In the genomic region with DNA sequence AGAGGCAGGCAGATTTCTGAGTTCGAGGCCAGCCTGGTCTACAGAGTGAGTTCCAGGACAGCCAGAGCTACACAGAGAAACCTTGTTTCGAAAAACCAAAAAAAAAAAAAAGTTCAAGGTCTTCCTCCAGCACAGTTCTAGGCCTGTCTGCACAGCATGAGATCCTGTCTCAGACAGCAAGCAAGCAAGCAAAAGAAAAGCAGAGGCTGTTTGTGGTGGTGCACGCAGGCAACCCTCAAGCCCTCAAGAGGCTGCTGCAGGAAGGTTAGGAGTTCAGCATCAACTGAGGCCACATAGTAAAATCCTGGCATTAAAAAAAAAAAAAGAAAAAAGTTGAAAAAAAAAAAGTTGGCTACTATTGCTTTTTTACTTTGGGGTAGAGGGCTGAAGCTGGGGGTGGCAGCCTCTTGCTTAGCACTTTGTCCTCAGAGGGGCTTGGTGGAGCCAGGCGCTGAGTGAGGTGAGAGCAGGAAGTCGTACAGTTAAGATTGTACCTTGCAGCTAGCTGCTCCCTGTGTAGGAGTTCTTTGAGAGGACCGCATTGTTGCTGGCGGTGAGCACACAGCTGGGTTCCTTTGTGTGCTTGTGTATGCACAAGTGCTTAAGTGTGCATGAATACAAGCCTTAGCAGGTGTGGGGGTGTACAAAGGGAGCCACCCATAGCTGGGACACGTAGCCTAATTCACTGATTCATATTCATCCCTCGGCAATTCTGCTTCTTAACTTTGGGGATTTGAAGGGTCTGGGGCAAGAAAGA, we compare ENCODE assay signal across 8 mouse cellular contexts. TPM values are rescaled to one million over a fixed set of nuclear protein-coding genes. Genes with fewer than 3 reads are reported as not detected.
DNase-seq lines count a peak whose midpoint lies in the region; ATAC-seq lines count a peak whose summit lies in the region.

No protein-coding gene starts in this region.

- ATAC-seq in kidney, embryonic 16.5 days (ENCODE audit: low FRiP score, low TSS enrichment): no peak
- no peak for ATAC-seq in embryonic facial prominence, embryonic 13.5 days (ENCODE audit: insufficient number of reproducible peaks, insufficient read depth, low FRiP score, low TSS enrichment, low read depth)
- no peak; the same call in 1 of the 2 replicates for ATAC-seq in limb, embryonic 12.5 days (ENCODE audit: insufficient number of reproducible peaks, insufficient read depth, low FRiP score, low TSS enrichment, low read depth)

- H3K4me2 ChIP-seq in kidney, embryonic 16.5 days (replicated peaks; ENCODE audit: low read depth, low read length): peak overlapping the region; percentile 50; the same call in 1 of the 2 replicates
- peak overlapping the region; percentile 59 for H3K4me2 ChIP-seq in embryonic facial prominence, embryonic 13.5 days
- peak overlapping the region; percentile 58 for H3K4me2 ChIP-seq in limb, embryonic 12.5 days

- peak overlapping the region; percentile 27; the same call in 1 of the 2 replicates for H3K4me3 ChIP-seq in kidney, embryonic 16.5 days (ENCODE audit: low read length)
- H3K4me3 ChIP-seq in embryonic facial prominence, embryonic 13.5 days: peak overlapping the region; percentile 33; the same call in 1 of the 2 replicates
- H3K4me3 ChIP-seq in limb, embryonic 12.5 days (replicated peaks): peak overlapping the region; percentile 32; the same call in 1 of the 2 replicates

- H3K27me3 ChIP-seq in kidney, embryonic 16.5 days (ENCODE audit: insufficient read depth, low read length): no peaks in the 10 kb centered on the region
- H3K27me3 ChIP-seq in embryonic facial prominence, embryonic 13.5 days: no peaks in the 10 kb centered on the region
- H3K27me3 ChIP-seq in limb, embryonic 12.5 days: no peaks in the 10 kb centered on the region

- no peak overlapping the region; the same call in 1 of the 2 replicates for H3K27ac ChIP-seq in kidney, embryonic 16.5 days (ENCODE audit: low read length)
- peak overlapping the region; percentile 62 for H3K27ac ChIP-seq in embryonic facial prominence, embryonic 13.5 days
- H3K27ac ChIP-seq in limb, embryonic 12.5 days: peak overlapping the region; percentile 64; the same call in 1 of the 2 replicates

- peaks cover 39% of the 10 kb centered on the region for H3K36me3 ChIP-seq in kidney, embryonic 16.5 days (ENCODE audit: insufficient read depth, low read length)
- peaks cover 54% of the 10 kb centered on the region for H3K36me3 ChIP-seq in embryonic facial prominence, embryonic 13.5 days
- H3K36me3 ChIP-seq in limb, embryonic 12.5 days: peaks cover 66% of the 10 kb centered on the region

- WGBS in kidney, embryonic 16.5 days: 62% methylated on average over 9 of the region's 9 CpGs
- WGBS in embryonic facial prominence, embryonic 13.5 days: 56% methylated on average over 9 of the region's 9 CpGs
- 57% methylated on average over 9 of the region's 9 CpGs for WGBS in limb, embryonic 12.5 days

- H3K9ac ChIP-seq in kidney, embryonic 16.5 days (replicated peaks; ENCODE audit: low read length): 0 out of 2 replicates have a peak overlapping the region, but pooled peaks have one; percentile 26
- H3K9ac ChIP-seq in embryonic facial prominence, embryonic 13.5 days: peak overlapping the region; percentile 70
- H3K9ac ChIP-seq in limb, embryonic 12.5 days (replicated peaks): peak overlapping the region; percentile 58; the same call in 1 of the 2 replicates

- H3K9me3 ChIP-seq in kidney, embryonic 16.5 days (ENCODE audit: low read length): no peaks in the 10 kb centered on the region
- H3K9me3 ChIP-seq in embryonic facial prominence, embryonic 13.5 days: no peaks in the 10 kb centered on the region
- H3K9me3 ChIP-seq in limb, embryonic 12.5 days: no peaks in the 10 kb centered on the region

- H3K4me1 ChIP-seq in kidney, embryonic 16.5 days (ENCODE audit: insufficient read depth, low read length): peaks cover 12% of the 10 kb centered on the region
- H3K4me1 ChIP-seq in embryonic facial prominence, embryonic 13.5 days: peaks cover 16% of the 10 kb centered on the region
- peaks cover 14% of the 10 kb centered on the region for H3K4me1 ChIP-seq in limb, embryonic 12.5 days (replicated peaks)

- DNase-seq in kidney, adult 11 months: no peak
- DNase-seq in thymus, adult 18-20 months: peak; percentile 52 to 67
- DNase-seq in retina, embryonic 14.5 days (ENCODE audit: low spot score): no peak
- DNase-seq in kidney, postnatal 14 days: no peak
- DNase-seq in layer of hippocampus, postnatal 25 days (ENCODE audit: extremely low spot score in 1 of 2, low spot score in 1 of 2): no peak

RNA-seq across cellular contexts. Expression of a gene that starts 8.1 kb away (rescaled TPM):
- polyA plus RNA-seq in kidney, embryonic 16.5 days (2015; fragmentation: Nextera tagmentation; extraction: Ambion mirVana): 72.7 and 75.5 TPM in 2 replicates
- 60.5 and 65.9 TPM in 2 replicates for polyA plus RNA-seq in embryonic facial prominence, embryonic 13.5 days (2015; fragmentation: Nextera tagmentation; extraction: Ambion mirVana)
- 62.1 and 69.8 TPM in 2 replicates for polyA plus RNA-seq in limb, embryonic 12.5 days (2016; fragmentation: Nextera tagmentation; extraction: Ambion mirVana)
- 10 to 100 TPM; 52.3 to 57.2 TPM for total RNA-seq in layer of hippocampus, postnatal 25 days (2021)

RNA-seq across cellular contexts. Expression of a gene that starts 11.4 kb away (rescaled TPM):
- 0.07 TPM in 1 of 2 replicates, not detected in the other for polyA plus RNA-seq in kidney, embryonic 16.5 days (2015; fragmentation: Nextera tagmentation; extraction: Ambion mirVana)
- not detected in 2 replicates for polyA plus RNA-seq in embryonic facial prominence, embryonic 13.5 days (2015; fragmentation: Nextera tagmentation; extraction: Ambion mirVana)
- not detected in 2 replicates for polyA plus RNA-seq in limb, embryonic 12.5 days (2016; fragmentation: Nextera tagmentation; extraction: Ambion mirVana)
- total RNA-seq in layer of hippocampus, postnatal 25 days (2021): 1 to 10 TPM; 1.2 to 1.5 TPM

RNA-seq across cellular contexts. Expression of a gene that starts 11.5 kb away (rescaled TPM):
- polyA plus RNA-seq in kidney, embryonic 16.5 days (2015; fragmentation: Nextera tagmentation; extraction: Ambion mirVana): 56.8 and 58.8 TPM in 2 replicates
- 49.3 and 49.5 TPM in 2 replicates for polyA plus RNA-seq in embryonic facial prominence, embryonic 13.5 days (2015; fragmentation: Nextera tagmentation; extraction: Ambion mirVana)
- polyA plus RNA-seq in limb, embryonic 12.5 days (2016; fragmentation: Nextera tagmentation; extraction: Ambion mirVana): 60.4 and 60.7 TPM in 2 replicates
- total RNA-seq in layer of hippocampus, postnatal 25 days (2021): 10 to 100 TPM; 15.6 to 16.6 TPM

RNA-seq across cellular contexts. Expression of a gene that starts 37.4 kb away (rescaled TPM):
- polyA plus RNA-seq in kidney, embryonic 16.5 days (2015; fragmentation: Nextera tagmentation; extraction: Ambion mirVana): 122 and 128 TPM in 2 replicates
- 97.7 and 108 TPM in 2 replicates for polyA plus RNA-seq in embryonic facial prominence, embryonic 13.5 days (2015; fragmentation: Nextera tagmentation; extraction: Ambion mirVana)
- polyA plus RNA-seq in limb, embryonic 12.5 days (2016; fragmentation: Nextera tagmentation; extraction: Ambion mirVana): 89.3 and 95.0 TPM in 2 replicates
- total RNA-seq in layer of hippocampus, postnatal 25 days (2021): 100 to 1,000 TPM; 147 to 151 TPM

RNA-seq across cellular contexts. Expression of a gene that starts 40.3 kb away (rescaled TPM):
- polyA plus RNA-seq in kidney, embryonic 16.5 days (2015; fragmentation: Nextera tagmentation; extraction: Ambion mirVana): 20.7 and 20.8 TPM in 2 replicates
- polyA plus RNA-seq in embryonic facial prominence, embryonic 13.5 days (2015; fragmentation: Nextera tagmentation; extraction: Ambion mirVana): 28.4 and 30.3 TPM in 2 replicates
- 30.1 and 31.3 TPM in 2 replicates for polyA plus RNA-seq in limb, embryonic 12.5 days (2016; fragmentation: Nextera tagmentation; extraction: Ambion mirVana)
- 100 to 1,000 TPM; 132 to 141 TPM for total RNA-seq in layer of hippocampus, postnatal 25 days (2021)

Comparison
In these comparisons a context has a peak if more than half of its experiments do, and no peak if none do; other contexts are left out.
1. DNase-seq: peak in thymus, adult 18-20 months (2 of 2); none in kidney, adult 11 months (single experiment), retina, embryonic 14.5 days (single experiment), kidney, postnatal 14 days (single experiment) and layer of hippocampus, postnatal 25 days (0 of 2).
2. Peak in every context shown above with its lines, with median percentiles within 50 percentile points of each other: H3K4me2 ChIP-seq, H3K4me3 ChIP-seq and H3K9ac ChIP-seq.